Mouse (Mus musculus): ENCODE results near the gene March2. TPM values are rescaled to one million over a fixed set of nuclear protein-coding genes. Genes with fewer than 3 reads are reported as not detected.

Gene March2
- total RNA-seq, 2 experiments from 2014 or later: 66.9 to 73.5 TPM

DNA sequence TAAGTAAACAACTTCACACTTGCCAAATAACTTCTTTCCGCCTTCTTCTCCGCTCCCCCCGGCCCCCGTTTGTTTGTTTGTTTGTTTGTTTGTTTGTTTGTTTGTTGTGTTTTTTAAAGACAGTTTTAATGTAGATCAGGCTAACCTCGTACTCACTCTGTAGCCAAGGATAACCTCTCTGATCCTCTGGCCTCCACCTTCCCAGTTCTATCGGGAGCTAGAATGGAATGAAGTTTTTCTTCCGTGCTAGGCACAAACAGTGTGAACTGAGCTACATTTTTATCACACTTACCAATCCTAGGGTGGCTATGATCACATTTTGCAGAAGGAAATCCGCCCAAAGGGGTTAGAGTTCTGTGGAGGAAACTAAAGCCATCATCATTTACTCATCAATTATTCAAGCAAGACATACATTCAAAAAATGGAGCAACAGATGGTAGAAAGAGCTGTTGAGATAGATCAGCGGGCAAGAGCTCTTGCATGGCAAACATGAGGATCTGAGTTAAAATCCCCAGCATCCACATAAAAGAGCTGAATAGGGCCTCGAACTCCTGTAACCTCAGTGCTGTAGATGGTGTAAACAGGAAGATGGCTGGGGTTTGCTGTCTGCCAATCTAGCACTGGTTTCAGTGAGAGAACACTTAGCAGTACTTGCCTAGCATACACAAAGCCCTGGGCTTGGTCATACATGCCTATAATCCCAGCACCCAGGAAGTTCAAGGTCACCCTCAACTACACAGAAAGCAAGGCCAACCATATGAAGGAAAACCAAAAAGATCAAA, 665 bp upstream of the March2 start:
- intact Hi-C loops (cut with DNase I): no loop called here
- DNase-seq: no peak

- intact Hi-C loops (cut with DNase I): no loop called here
- no peak for DNase-seq
Observed at GRCm38 (mm10) chr17:33717982-33718381, 488 bp downstream of the March2 start.

GRCm38 (mm10) chr17:33717246-33717645, 1.2 kb downstream of the March2 start:
- intact Hi-C loops (cut with DNase I): no loop called here
- no peak for DNase-seq

GRCm38 (mm10) chr17:33714779-33715178, 3.7 kb downstream of the March2 start:
- DNase-seq: no peak
- intact Hi-C loops (cut with DNase I): no loop called here

GRCm38 (mm10) chr17:33713271-33713670, 5.2 kb downstream of the March2 start:
- intact Hi-C loops (cut with DNase I): no loop called here
- DNase-seq: no peak

- no peak for DNase-seq
- intact Hi-C loops (cut with DNase I): no loop called here
Observed at GRCm38 (mm10) chr17:33709834-33710233, 8.6 kb downstream of the March2 start.

DNA sequence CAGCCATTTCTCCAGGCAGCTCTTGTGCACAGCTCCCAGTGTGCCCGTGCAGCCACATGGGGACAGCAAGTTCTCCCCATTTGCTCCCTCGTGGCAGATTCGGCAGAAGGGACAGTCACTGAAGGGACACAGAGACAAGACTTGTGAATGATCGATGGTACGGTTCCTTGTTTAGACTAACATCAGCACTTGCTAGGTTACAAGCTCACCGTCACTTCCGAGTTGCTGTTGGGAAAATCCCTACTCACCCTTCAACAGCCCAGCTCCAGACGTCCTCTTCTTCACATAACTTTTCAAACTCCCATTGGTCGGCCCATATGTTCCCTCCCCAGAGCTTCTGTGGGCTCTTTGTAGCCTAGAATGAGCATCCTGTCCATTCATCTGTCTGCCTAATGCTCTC, 15.4 kb downstream of the March2 start:
- intact Hi-C loops (cut with DNase I): no loop called here

GRCm38 (mm10) chr17:33702178-33702577, 16.3 kb downstream of the March2 start:
- intact Hi-C loops (cut with DNase I): no loop called here
- no peak for DNase-seq

More for the DNA sequence above, 15.4 kb downstream of the March2 start:
- DNase-seq: no peak

GRCm38 (mm10) chr17:33695471-33695870, 23.0 kb downstream of the March2 start:
- intact Hi-C loops (cut with DNase I): no loop called here
- no peak for DNase-seq

DNA sequence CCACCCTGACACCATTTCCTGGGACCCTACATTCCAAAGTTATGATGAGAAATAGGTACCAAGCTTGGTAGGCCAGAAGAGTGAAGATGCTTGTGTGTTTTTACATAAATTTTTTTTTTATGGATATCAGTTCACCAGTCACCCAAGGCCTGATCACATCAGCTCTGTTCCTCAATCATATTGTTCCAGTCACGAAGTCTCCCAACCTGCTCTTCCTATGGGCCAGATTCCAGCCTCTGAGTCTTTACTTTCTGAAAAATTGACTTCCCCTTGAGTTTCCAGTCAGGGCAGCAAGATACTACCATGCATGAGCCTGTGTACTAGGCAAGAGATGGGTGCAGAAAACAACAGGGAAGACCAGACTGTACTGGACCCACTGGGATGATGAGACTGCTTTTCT, 31.7 kb downstream of the March2 start, which contains the start of gene Hnrnpm:
Hnrnpm (minus strand) TSS at position 101 of the 400 bp plus-strand sequence.
- intact Hi-C loops (cut with DNase I): no loop called here
- DNase-seq: no peak

GRCm38 (mm10) chr17:33685249-33685653, 33.2 kb downstream of the March2 start:
- intact Hi-C loops (cut with DNase I): no loop called here
- DNase-seq: peak; percentile 99

GRCm38 (mm10) chr17:33684671-33685231, 33.7 kb downstream of the March2 start:
- DNase-seq: peak; percentile 76
- intact Hi-C loops (cut with DNase I): no loop called here

- DNase-seq: no peak
- intact Hi-C loops (cut with DNase I): no loop called here
Observed at GRCm38 (mm10) chr17:33681767-33682166, 36.7 kb downstream of the March2 start.

DNA sequence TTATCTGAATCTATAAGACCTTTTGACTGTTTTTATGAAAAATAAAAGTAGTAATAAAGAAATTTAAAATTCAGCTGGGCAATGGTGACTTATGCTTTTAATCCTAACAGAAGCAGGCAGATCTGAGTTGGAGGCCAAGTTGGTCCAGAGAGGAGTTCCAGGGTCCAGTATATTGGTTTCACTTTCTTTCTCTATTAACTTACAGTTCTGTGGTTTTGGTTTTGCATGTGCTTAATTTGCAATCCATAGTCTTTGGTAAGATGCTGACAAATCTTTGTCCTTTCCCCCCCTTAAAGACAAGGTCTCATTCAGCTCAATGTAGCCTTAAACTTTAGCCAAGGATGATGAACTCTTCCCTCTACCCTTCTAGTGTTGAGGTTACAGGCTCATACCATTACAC, 39.7 kb downstream of the March2 start:
- no peak for DNase-seq
- intact Hi-C loops (cut with DNase I): no loop called here

- intact Hi-C loops (cut with DNase I): no loop called here
- no peak for DNase-seq
Observed at GRCm38 (mm10) chr17:33676086-33676485, 42.4 kb downstream of the March2 start.

GRCm38 (mm10) chr17:33675452-33675851, 43.0 kb downstream of the March2 start:
- intact Hi-C loops (cut with DNase I): no loop called here
- no peak for DNase-seq

GRCm38 (mm10) chr17:33673837-33674236, 44.6 kb downstream of the March2 start:
- DNase-seq: no peak
- intact Hi-C loops (cut with DNase I): no loop called here

GRCm38 (mm10) chr17:33669681-33670080, 48.8 kb downstream of the March2 start:
- intact Hi-C loops (cut with DNase I): no loop called here
- no peak for DNase-seq

GRCm38 (mm10) chr17:33666813-33667212, 51.7 kb downstream of the March2 start:
- intact Hi-C loops (cut with DNase I): no loop called here
- no peak for DNase-seq

DNA sequence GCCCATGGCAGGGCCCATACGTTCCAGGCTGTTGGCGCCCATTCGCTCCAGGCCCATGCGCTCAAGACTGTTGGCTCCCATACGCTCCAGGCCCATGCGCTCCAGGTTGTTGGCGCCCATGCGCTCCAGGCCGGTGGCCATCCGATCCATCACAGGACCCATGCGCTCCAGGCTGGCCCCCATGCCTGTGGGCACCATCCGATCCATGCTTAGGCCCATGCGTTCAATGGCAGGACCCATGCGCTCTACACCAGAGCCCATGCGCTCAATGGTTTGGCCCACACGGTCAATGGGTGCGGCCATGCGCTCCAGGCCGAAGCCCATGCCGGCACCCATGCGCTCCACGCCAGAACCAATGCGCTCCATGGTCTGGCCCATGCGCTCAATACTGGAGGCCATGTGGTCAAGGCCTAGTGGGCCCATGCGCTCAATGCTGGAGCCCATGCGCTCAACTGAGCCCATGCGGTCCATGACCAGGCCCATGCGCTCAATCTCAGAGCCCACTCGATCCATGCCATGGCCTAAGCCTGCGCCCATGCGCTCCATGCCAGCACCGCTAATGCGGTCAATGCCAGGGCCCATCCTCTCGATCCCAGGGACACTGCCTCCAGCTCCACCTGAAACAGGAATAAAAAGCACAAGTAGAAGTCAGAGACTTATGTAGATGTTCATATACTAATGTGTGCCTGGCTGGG, 68.5 kb downstream of the March2 start:
- no peak for DNase-seq
- intact Hi-C loops (cut with DNase I): no loop called here

GRCm38 (mm10) chr17:33645073-33645472, 73.4 kb downstream of the March2 start:
- DNase-seq: no peak
- intact Hi-C loops (cut with DNase I): no loop called here

GRCm38 (mm10) chr17:33644068-33644467, 74.4 kb downstream of the March2 start:
- DNase-seq: no peak
- intact Hi-C loops (cut with DNase I): no loop called here

Measured in left cerebral cortex, postnatal 4 days (tissue).